Mouse (Mus musculus) thymus, postnatal 36 days (tissue): ENCODE measurements around the gene 1700007K13Rik.

Experiments
- DNase-seq, 2 experiments: peaks; one replicate each; pipeline ENCODE4 v3.0.0; 2022; ENCODE audit warnings: mixed read lengths in 2 of 2

Gene 1700007K13Rik

DNA sequence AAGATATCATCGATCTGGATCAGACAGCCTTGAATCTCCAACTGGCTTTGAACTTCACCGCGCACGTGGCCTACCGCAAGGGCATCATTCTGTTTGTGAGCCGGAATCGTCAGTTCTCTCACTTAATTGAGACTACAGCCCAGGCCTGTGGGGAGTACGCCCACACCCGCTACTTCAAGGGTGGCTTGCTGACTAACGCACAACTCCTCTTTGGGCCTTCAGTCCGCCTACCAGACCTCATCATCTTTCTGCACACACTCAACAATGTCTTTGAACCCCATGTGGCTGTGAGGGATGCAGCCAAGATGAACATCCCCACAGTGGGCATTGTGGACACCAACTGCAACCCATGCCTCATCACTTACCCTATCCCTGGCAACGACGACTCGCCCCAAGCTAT lies 3.3 kb upstream of the 1700007K13Rik start:
- DNase-seq = no peak

DNA sequence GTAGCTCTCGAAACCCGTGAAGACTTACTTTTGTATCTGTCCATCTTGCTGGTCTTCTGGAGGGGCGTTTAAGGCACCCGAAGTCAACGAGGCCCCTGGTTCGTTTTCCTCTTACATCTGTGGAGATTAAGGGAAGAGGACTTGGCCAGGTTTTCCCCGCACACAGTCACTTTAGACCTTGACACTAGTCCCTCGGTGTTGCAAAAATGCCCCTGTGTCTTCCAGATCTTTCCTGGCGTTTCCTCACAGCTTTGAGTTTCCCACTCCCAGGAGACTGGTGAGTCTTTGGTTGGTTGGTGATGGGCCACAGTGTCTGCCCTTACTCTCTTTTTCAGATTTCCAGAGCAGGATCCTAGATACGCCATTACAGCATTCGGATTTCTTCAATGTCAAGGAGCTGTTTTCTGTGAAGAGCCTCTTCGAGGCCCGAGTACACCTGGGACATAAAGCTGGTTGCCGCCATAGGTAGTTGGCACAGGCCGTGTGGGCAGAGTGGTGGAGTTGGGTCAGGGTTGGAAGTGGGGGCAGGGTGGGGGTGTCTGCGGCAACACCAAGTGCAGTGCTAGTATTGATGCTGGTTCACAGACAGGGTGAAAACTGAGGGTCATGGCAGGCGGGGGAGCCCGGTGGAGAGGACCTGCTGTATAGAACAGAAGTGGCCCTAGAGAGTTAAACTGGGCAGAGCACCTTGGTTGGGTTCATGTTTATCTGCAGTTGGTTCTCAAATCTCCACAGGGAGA lies 2.5 kb upstream of the 1700007K13Rik start:
- no peak for DNase-seq

DNA sequence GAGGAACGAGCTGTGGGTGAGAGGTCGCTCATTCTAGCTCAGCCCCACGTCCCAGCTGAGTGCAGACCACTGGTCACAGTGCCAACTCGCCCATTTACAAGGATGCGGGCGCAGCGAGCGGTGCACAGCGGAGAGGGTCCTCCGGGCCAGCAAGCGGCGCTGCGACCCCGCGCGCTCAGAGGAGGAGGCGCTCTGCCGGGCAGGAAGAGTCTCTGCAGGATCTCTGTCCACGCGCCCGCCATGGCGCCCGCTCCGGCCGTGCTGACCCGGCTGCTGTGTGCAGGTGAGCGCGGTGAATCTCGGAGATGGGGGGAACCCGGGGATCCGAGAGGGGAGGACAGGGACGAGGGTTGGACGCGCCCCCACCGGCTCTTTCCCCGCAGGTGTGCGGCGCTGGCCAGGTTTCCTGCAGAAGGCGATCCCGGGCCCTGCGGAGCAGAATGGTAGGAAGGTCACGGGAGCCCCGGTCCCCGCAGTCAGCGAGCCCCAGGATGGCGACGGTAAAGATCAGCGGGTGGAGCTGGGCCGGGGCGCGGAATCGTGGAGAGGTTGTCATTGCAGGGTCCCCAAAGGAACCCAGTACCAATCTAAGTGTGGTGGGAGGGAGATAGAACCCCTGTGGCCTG lies 1.8 kb upstream of the 1700007K13Rik start, which contains the start of gene Mrps2:
Gene Mrps2 (plus strand): TSS at position 207 of the 626 bp plus-strand sequence.
- DNase-seq = peak; percentile 79 to 81

DNA sequence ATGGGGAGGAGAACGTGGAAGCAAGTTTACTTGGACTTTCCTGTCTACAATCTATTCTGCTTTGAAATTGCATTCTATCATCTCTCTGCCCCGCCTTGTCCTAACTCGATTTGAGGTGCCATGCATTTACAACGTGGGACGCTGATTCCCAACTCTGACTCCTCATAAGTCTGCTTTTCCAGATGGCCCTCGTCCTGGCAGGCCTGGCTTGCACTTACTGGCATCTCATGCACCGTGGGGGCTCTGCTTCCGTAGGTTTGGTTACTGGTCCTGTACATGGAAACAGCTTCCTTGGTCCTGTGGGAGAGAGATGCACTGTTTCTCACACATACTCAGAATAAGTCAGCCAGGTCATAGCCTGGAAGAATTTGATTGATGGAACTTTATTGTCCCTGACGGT lies 1.2 kb downstream of the 1700007K13Rik start:
- no peak for DNase-seq

DNA sequence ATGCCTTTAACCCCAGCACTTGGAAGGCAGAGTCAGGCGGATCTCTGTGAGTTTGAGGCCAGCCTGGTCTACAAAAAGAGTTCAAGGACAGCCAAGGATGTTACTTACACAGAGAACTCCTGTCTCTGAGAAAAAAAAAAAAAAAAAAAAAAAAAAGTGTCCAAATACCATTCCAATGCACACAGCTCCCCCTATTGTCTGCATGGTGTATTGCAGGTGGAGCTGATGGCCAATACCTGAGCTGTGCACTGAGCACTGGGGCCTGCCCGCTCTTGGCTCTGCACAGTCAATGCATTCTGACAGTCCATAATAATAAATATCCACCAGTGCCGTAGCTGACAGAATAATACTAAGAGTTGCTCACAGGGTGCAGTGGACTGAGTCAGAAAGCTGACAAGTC lies 2.2 kb downstream of the 1700007K13Rik start:
- peak; percentile 65 to 68 for DNase-seq

DNA sequence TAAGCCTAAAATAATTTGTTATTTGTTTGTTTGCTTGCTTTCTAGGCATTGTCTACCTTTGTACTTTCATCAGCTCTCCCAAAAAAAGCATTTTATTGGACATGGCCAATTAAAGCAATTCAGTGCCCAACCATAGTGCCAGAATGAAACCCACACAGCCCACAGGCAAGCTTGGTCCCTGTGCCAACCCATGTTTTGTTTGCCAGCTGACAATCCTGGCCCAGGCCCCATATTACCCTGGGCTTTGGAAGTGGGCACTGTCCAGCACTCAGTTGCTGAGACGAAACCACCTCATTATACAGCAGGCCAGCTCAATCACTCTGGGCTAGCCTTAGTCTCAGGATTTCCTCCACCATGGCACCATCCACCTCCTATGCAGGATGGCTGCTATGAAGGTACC lies 9.5 kb downstream of the 1700007K13Rik start:
- no peak for DNase-seq

DNA sequence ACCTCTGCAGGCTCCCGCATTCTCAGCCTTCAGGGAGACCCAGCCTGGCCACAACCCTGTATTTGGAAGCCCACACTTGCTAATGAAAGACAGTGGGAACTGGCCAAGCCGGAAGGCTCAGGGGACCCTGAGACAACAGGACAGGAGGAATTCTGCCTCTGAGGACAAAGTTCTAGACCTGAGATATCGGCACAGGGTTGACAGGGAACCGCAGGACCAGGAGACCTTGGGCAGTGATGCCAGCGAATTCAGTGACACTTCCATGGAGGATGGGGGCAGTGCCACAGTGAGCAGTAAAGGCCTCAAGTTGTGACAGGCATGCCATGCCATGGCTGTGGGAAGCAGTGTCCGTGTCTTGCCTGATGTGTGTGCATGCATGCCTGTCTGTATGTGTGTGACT lies 12.6 kb downstream of the 1700007K13Rik start:
- DNase-seq = no peak

DNA sequence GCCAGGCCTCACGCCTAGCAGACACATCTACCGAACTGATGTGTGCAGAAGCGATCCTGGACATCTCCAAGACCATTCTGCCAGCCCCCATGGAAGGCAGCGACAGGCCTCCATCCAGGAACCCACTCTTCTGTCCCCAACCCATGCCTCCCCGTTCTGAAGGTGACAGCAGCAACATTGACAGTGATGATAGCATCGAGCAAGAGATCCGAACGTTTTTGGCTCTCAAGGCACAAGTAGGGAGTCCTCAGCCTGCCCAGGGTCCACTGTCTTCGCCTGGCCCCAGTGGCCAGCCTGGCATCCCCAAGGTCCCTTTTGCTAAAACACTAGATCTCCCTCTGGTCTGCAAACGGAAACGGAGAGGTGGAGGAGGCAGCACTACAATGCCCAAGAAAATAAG lies 14.5 kb downstream of the 1700007K13Rik start:
- no peak for DNase-seq

DNA sequence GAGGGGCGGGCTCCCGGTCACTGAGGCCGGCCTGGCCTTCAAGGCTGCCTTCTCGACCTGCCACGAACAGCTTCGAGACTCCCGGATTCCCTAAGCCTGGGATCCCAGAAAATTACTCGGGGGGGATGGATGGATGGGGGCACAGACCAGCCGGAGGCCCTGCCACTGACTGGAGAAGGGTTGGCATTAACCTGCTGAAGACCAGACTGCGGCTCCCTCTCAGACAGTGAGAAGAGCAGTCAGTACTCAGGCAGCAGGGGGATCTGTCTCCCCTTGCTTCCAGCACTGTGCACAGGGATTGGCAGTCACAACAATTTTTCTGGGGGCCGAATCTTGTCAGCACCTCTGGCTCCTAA lies 18.8 kb downstream of the 1700007K13Rik start:
- no peak for DNase-seq

DNA sequence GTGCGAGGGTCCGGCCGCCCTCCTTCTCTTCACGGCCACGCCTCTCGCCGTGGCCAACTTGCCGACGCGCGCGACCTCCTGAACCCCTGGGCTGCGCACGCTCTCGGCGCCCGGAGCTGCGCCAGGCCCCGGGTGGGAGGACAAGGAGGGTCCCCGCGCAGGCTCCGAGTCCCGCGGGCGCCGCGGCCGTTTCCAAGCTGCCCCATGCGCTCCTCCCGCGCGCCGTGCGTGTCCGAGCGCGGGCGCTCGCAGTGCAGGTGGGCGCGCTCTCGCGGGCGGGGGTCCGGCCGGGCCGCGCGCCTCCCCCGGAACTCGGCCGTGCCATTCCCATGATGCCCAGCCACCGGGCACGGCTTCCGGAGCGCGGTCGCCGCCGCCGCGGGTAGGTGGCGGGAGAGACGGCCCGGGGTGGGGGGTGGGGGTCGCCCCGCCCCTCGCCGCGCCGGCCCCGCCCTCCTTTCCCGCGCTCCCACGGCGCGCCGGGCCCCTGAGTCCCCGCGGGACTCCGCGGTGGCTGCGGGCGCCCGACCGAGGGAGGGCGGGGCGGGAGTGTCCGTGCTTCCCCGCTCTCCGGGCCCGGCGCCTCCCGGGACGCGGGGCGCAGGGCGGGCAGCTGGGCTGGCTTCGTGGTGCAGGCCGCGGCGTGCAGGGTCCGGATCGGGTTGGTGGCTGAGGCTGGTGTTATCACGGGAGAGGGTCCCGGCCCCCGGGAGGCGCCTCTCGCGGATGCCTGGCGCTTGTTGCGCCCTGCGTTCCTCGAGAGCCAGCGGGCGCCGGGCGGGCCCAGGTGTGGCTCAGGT lies 19.4 kb downstream of the 1700007K13Rik start, which contains the start of gene Ppp1r26:
Gene Ppp1r26 (plus strand): TSS at position 286 of the 800 bp plus-strand sequence.
- DNase-seq = peak; percentile 26 to 36

DNA sequence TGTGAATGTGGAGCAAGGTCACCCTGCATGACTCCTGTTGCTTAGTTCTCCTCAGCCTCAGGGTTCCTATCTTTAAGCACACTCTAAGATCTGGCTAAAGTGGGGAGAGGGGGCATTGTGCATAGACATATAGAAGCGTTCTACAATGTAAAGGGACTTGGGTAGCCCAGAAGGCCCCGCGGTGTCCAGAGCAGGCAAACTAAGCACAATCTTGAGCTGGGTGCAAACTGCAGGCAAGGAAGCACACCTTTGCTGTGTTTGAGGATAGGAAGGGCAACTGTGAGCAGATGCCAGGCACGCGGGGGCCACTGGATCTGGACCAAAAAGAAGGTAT lies 20.0 kb downstream of the 1700007K13Rik start:
- no peak for DNase-seq

DNA sequence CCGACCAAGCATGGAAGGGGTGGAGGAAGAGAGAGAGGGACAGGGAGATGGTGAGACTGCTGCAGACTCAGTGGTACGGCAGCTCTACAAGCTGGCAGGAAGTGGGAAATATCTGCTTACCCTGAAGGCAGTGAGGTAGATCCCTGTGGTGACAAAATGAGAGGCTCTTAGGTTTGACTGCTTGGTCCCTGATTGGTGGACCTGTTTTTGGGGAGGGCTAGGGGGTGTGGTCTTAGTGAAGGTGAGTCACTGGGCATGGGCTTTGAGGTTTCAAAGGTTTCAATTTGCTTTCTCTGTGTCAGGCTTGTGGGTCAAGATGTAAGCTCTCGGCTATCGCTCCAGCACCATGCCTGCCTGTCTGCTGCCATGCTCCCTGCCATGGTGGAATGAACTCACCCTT lies 21.1 kb downstream of the 1700007K13Rik start:
- no peak for DNase-seq

DNA sequence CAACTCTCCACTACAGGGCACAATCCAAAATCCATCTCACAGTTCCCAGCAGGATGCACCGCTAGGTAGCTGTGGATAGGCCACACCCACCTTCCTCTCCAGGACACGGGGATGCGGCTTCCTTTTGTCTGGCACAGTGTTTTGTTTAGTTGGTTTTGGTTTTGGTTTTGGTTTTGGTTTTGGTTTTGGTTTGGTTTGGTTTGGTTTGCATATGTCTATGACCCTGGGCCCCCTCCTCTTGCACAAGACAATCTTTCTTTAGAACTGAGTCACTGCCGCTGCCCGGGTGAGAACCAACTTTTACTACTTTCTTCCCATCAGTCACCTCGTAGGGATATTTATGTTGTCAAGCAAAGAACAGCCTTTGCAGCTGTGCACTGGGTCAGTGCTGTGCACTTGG lies 25.3 kb downstream of the 1700007K13Rik start:
- no peak for DNase-seq

DNA sequence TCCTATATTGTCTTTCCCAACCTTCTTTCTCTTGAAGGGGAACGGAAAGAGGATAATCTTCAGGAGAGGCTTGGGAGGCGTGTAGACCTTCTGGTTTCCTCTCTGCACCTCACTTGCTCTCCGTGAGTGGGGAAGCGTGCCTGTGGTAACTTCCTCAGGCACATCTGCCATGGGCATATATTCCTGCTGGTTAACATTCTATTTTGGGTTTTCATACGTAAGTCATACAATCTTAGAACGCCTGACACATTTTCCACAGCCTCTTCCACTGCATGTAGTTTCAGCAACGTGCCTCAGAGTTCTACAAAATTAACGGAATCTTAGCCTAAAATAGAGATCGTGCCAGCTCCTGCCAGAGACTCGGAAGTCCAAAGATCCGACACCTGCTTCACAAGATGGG lies 30.7 kb downstream of the 1700007K13Rik start:
- DNase-seq = no peak

DNA sequence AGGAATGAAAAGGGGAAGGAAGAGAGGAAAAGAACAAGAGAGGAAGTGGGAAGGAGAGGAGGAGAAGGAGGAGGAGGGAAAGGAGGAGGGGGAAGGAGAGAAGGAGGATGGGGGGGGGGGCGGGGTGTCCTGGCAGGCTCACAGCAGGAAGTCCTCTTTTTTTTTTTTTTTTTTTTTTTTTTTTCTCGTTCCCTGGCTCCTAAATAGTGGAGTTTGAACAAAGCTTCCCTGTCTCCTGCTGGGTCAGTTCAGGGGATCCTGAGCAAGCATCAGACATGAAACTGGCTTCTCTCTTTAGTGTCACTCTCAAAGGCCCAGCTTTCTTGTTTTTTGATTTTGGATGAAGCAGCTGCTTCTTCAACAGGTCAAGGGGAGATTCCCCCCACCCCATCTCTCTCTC lies 32.6 kb downstream of the 1700007K13Rik start:
- DNase-seq = no peak

DNA sequence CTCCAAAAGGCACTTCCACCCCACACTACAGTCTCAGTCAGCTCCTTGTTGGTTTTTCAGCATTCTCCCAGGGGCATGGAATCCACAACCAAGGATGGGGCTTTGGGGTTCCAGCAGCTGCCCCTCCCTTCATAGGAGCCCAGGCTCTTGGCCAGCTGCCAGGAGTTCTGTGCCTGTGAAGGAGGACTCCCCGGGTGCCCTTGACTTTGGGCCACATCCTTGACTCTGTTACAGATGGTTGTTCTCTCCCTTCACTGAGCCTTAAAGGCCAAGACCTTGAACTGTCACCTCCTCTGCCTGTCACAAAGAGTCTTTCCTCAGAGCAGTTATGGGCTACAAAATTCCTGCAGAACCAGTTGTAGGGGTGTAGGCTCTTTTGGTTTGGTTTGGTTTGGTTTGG lies 33.3 kb downstream of the 1700007K13Rik start:
- DNase-seq = no peak

DNA sequence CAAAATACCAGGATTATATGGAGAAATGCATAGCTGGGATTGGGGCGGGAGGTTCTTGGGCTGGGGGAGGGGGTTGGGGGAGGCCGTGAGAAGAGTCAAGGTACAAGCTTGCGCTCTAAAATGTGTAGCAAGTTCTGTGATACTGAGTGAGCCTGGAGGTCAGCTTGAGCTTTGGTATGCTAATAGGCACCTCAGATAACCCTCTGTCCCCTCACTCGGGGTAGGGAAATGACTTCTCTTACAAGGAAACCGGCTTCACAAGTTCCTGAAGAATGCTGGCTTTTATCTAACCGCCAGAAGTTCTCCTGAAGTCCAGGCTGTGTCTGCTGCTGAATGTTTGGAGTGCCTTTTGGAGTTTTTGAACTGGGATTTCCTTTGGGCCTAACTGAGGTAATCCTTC lies 35.3 kb downstream of the 1700007K13Rik start:
- DNase-seq = no peak

DNA sequence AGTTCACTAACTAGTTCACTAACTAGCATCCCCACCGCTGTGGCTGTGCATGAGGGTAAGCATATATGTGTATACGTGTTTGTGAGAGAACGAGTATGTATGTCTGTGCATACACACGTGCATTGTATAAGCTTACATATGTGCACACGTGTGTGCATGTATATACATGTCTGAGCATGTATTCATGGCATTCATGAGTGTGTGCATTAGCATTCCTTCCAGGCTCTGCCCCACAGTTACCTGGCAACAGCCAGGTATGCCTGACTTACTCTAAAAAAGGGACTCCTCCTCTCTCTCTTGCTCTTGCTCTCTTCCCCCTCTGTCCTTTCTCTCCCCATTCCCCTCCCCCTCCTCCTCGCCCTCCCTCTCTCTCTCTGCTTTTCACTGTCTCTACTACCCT lies 38.9 kb downstream of the 1700007K13Rik start:
- DNase-seq = no peak

DNA sequence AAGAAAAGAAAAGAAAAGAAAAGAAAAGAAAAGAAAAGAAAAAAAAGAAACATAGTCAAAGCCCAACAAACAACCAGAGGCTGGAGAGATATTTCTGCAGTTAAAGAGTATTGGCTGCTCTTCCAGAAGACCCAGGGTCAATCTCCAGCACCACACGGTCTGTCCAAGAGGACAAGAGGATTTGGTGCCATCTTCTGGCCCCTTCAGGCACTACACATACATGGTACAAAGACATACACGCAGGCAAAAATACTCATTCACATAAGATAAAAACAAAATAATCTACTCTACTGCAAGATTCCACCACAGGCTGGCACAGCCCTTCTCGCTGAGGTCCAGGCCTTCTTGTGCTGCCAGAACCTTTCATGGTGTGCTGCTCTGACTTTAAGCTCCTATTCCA lies 43.0 kb downstream of the 1700007K13Rik start:
- peak; percentile 26 to 49 for DNase-seq

DNA sequence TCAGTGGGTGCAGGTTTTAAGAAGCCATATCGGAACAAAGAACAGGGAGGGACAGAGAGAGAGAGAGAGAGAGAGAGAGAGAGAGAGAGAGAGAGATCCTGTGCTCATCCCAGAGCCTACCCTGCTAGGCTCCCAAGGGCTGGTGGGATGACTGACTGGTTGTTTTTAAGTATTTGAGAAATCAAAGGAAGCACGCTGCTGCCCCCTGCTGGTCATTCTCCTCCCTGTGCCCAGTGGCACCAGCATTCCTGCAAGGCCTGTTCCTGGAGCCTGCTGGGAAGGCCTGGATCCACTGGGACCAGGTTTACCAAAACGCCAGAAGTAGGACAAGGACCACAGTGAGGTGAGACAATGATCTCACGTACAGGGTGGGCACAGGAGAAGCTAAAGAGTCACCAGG lies 46.2 kb downstream of the 1700007K13Rik start:
- DNase-seq = peak; percentile 40 to 55

DNA sequence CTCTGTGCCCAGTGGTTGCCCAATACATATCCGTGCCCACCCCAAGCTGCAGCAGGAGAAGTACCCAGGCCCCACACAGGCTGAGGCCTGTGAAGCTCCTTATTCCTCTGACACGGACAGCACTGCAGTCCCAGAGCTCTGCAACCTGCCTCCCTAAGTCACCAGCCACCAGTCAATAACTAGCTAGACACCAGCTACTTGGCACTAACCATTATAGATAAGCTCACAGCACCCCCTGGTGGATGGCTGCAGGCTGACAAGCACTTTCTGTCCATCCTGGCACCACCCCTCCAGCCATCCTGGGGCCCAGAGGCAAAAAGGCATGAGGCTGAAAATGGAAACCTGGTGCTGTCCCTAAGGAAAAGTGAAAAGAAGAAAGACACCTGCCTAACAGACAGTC lies 48.1 kb downstream of the 1700007K13Rik start:
- peak; percentile 64 to 72 for DNase-seq

DNA sequence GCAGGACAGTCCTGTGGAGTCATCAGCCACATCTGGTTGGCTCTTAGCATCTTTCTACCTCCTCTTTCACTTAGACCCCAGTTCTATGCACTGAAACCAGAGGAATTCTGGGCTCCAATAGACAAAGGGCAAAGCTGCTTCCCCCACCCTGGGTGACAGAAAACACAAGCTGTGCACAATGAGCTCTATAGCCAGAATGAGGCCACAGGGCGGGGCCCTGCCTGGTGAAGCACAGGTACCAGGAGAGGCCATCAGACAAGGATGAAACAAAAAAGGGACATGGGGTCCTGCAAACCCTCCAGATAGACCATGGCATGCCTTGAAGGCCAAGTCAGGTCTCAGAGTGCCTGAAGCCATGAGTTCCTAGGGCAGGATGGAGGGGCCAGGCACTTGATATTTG lies 49.6 kb downstream of the 1700007K13Rik start:
- DNase-seq = no peak

DNA sequence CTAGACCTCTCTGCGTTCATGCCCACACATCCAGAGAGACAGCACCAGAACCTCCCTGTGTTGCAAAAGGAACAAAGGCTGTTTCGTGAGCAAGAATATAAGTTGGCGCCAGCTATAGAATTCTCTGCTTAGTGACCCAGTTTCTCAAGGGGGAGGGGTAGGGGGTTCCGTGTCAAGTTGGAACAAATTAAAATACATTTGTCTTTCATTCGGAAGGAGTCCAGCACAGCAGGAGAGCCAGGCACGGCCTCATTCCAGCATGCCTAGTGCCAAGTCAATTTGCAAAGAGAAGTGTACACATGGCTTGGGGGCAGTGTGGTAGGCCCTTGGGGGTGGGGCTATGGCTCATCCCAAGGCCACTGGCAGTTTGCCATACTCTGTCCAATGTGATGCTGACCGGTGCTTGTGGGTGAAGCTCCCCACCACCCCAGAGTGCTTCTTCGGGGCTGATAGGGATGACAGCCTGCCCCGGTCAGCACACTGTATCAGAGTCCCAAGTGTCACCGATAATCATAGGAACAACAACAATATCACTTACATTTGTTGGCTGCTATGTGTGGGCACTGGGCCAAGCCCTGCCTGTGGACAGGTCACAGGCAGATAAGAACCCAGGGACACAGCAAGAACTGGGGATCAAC lies 50.6 kb downstream of the 1700007K13Rik start:
- DNase-seq = no peak
